Mouse (Mus musculus): ENCODE measurements around the gene Jph3. TPM values are rescaled to one million over a fixed set of nuclear protein-coding genes. Genes with fewer than 3 reads are reported as not detected.

Jph3 gene
- total and polyA plus RNA-seq, 3 experiments: 0.15 TPM; not detected in 2

GRCm38 (mm10) chr8:121727164-121727563 lies 2.3 kb upstream of the Jph3 start:
- no peak for DNase-seq (ENCODE audit: low read depth, low spot score)
- TF ChIP-seq CTCF (IDR thresholded peaks at IDR 0.05 in 2 of 3, conservative IDR thresholded peaks at IDR 0.05 in 1 of 3; ENCODE audit: control insufficient read depth in 1 of 3, insufficient read depth in 1 of 3, low read depth in 2 of 3, low read length in 3 of 3, poor library complexity in 1 of 3, severe bottlenecking in 1 of 3) (no peak), MAX (IDR thresholded peaks at IDR 0.05; ENCODE audit: low read length) (no peak), HCFC1 (IDR thresholded peaks at IDR 0.05; ENCODE audit: low read depth, low read length) (no peak), GATA1 (IDR thresholded peaks at IDR 0.05; ENCODE audit: low read depth, low read length) (no peak), ZKSCAN1 (IDR thresholded peaks at IDR 0.05; ENCODE audit: low read depth, low read length) (no peak), NELFE (IDR thresholded peaks at IDR 0.05; ENCODE audit: low read depth, low read length) (no peak), MEF2A (IDR thresholded peaks at IDR 0.05; ENCODE audit: extremely low read depth, insufficient replicate concordance, low read depth, low read length, poor library complexity, severe bottlenecking) (no peak), MYC (IDR thresholded peaks at IDR 0.05; ENCODE audit: low read depth, low read length) (no peak), CHD2 (IDR thresholded peaks at IDR 0.05; ENCODE audit: low read length) (no peak), ZNF384 (IDR thresholded peaks at IDR 0.05; ENCODE audit: low read depth, low read length) (no peak)
- Histone ChIP-seq H3K79me2 (ENCODE audit: control insufficient read depth, insufficient read depth, low read length, poor library complexity) (no peaks in the 10 kb centered on the region), H3K27me3 (ENCODE audit: control insufficient read depth in 1 of 2, insufficient read depth in 2 of 2, low read length in 2 of 2) (no peaks in the 10 kb centered on the region), H3K4me1 (ENCODE audit: control insufficient read depth in 1 of 2, insufficient read depth in 2 of 2, low read length in 2 of 2) (no peaks in the 10 kb centered on the region), H3K27ac (ENCODE audit: control insufficient read depth, low read depth, low read length) (no peak overlapping the region), H3K36me3 (ENCODE audit: control insufficient read depth in 1 of 2, insufficient read depth in 2 of 2, low read length in 2 of 2) (no peaks in the 10 kb centered on the region), H3K4me3 (ENCODE audit: control insufficient read depth in 1 of 2, insufficient read depth in 1 of 2, low read depth in 2 of 2, low read length in 2 of 2) (no peak overlapping the region), H3K9ac (ENCODE audit: control insufficient read depth, low read depth, low read length, poor library complexity, severe bottlenecking) (no peak overlapping the region), H3K9me3 (replicated peaks; ENCODE audit: insufficient read depth, low read length) (no peaks in the 10 kb centered on the region)

- no peaks in the 10 kb centered on the region for H3K9me3 ChIP-seq (replicated peaks; ENCODE audit: insufficient read depth, low read length)
- no peak overlapping the region for H3K9ac ChIP-seq (ENCODE audit: control insufficient read depth, low read depth, low read length, poor library complexity, severe bottlenecking)
- no peak overlapping the region for H3K4me3 ChIP-seq (ENCODE audit: control insufficient read depth in 1 of 2, insufficient read depth in 1 of 2, low read depth in 2 of 2, low read length in 2 of 2)
Observed at GRCm38 (mm10) chr8:121729754-121730153, 331 bp downstream of the Jph3 start.

More at GRCm38 (mm10) chr8:121729754-121730153, 331 bp downstream of the Jph3 start:
- Histone ChIP-seq H3K4me1 (ENCODE audit: control insufficient read depth in 1 of 2, insufficient read depth in 2 of 2, low read length in 2 of 2) (no peaks in the 10 kb centered on the region), H3K79me2 (ENCODE audit: control insufficient read depth, insufficient read depth, low read length, poor library complexity) (no peaks in the 10 kb centered on the region), H3K36me3 (ENCODE audit: control insufficient read depth in 1 of 2, insufficient read depth in 2 of 2, low read length in 2 of 2) (no peaks in the 10 kb centered on the region), H3K27me3 (ENCODE audit: control insufficient read depth in 1 of 2, insufficient read depth in 2 of 2, low read length in 2 of 2) (no peaks in the 10 kb centered on the region), H3K27ac (ENCODE audit: control insufficient read depth, low read depth, low read length) (no peak overlapping the region)
- no peak for DNase-seq (ENCODE audit: low read depth, low spot score)
- TF ChIP-seq EP300 (IDR thresholded peaks at IDR 0.05; ENCODE audit: low read depth in 1 of 2, low read length in 2 of 2) (no peak), USF1 (IDR thresholded peaks at IDR 0.05; ENCODE audit: low read depth, low read length) (no peak), MAFK (IDR thresholded peaks at IDR 0.05; ENCODE audit: borderline replicate concordance, low read depth, low read length) (no peak), NELFE (IDR thresholded peaks at IDR 0.05; ENCODE audit: low read depth, low read length) (no peak), TCF12 (IDR thresholded peaks at IDR 0.05; ENCODE audit: low read depth, low read length) (no peak), MYC (IDR thresholded peaks at IDR 0.05; ENCODE audit: low read depth, low read length) (no peak), ZNF384 (IDR thresholded peaks at IDR 0.05; ENCODE audit: low read depth, low read length) (no peak), BHLHE40 (IDR thresholded peaks at IDR 0.05; ENCODE audit: borderline replicate concordance, low read depth, low read length) (no peak), KAT2A (conservative IDR thresholded peaks at IDR 0.05; ENCODE audit: low read depth, low read length) (no peak), ZMIZ1 (IDR thresholded peaks at IDR 0.05; ENCODE audit: low read depth, low read length) (no peak), MEF2A (IDR thresholded peaks at IDR 0.05; ENCODE audit: extremely low read depth, insufficient replicate concordance, low read depth, low read length, poor library complexity, severe bottlenecking) (no peak), NRF1 (IDR thresholded peaks at IDR 0.05; ENCODE audit: insufficient read depth, low read depth, low read length, poor library complexity, severe bottlenecking) (no peak), ZKSCAN1 (IDR thresholded peaks at IDR 0.05; ENCODE audit: low read depth, low read length) (no peak), CHD1 (IDR thresholded peaks at IDR 0.05; ENCODE audit: low read depth, low read length) (no peak), RCOR1 (IDR thresholded peaks at IDR 0.05; ENCODE audit: low read depth, low read length) (no peak), MXI1 (IDR thresholded peaks at IDR 0.05; ENCODE audit: low read depth, low read length) (no peak), POLR2A (IDR thresholded peaks at IDR 0.05; ENCODE audit: control insufficient read depth in 1 of 2, insufficient read depth in 1 of 2, low read depth in 1 of 2, low read length in 2 of 2, poor library complexity in 1 of 2) (no peak), TBP (IDR thresholded peaks at IDR 0.05; ENCODE audit: low read depth, low read length) (no peak)
